Mouse (Mus musculus) small intestine, adult 2 months (tissue): ENCODE data around the gene Pou3f3.

Experiments
- CTCF ChIP-seq: fragments of 200-500 bp; IDR thresholded peaks from 2 replicates; pipeline ENCODE4 v1.5.1; 2012; ENCODE audit warnings: low read depth, mild to moderate bottlenecking, control low read depth, inconsistent platforms, low read length, moderate library complexity, mixed read lengths; ENCODE audit not compliant: insufficient replicate concordance, insufficient read length; ENCODE audit errors: extremely low read depth
- POLR2A ChIP-seq: fragments of 200-500 bp; IDR thresholded peaks from 2 replicates; pipeline ENCODE4 v1.6.1; 2012; ENCODE audit warnings: low read depth, mild to moderate bottlenecking, control low read depth, inconsistent platforms, low read length, moderate library complexity

DNA sequence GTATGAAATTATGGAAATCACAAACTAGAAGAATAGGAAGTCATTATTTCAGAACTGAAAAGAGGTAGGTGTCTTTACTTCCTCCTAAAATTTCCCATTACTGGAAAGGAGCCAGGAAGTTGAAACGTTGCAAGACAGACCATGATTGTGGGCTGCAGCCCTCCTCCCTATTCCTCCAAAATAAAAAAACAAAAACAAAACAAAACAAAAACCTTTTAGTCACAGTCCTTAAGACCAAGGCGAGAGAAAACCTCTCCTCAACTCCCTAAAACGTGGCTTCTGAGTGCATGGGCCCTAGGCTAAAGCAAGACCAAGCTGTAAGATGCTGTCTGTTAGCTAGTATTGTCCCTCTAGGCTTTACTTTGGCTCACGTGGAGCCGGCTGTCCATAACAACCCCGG, 11.7 kb upstream of the Pou3f3 start:
- TF ChIP-seq POLR2A: no peak
- no peak for TF ChIP-seq CTCF
